Mouse (Mus musculus): ENCODE data around the gene Capzb. TPM values are rescaled to one million over a fixed set of nuclear protein-coding genes. Genes with fewer than 3 reads are reported as not detected.

Gene Capzb
- 302 to 348 TPM (median 323 TPM) in 3 replicates for total RNA-seq (2017)

- peak; percentile 77 for ATAC-seq (replicated peaks; ENCODE audit: insufficient number of reproducible peaks, low FRiP score, low TSS enrichment, poor library complexity, severe bottlenecking)
These were observed at the start of gene Capzb for GRCm38 (mm10) chr4:139192499-139193175. Capzb (plus strand) TSS chr4:139192899.

GRCm38 (mm10) chr4:139142985-139143384, 49.7 kb upstream of the Capzb start:
- no peak for ATAC-seq (replicated peaks; ENCODE audit: insufficient number of reproducible peaks, low FRiP score, low TSS enrichment, poor library complexity, severe bottlenecking)

- no peak for ATAC-seq (replicated peaks; ENCODE audit: insufficient number of reproducible peaks, low FRiP score, low TSS enrichment, poor library complexity, severe bottlenecking)
These were observed 48.1 kb upstream of the Capzb start for GRCm38 (mm10) chr4:139144577-139144976.

GRCm38 (mm10) chr4:139145156-139145555, 47.5 kb upstream of the Capzb start:
- 0 out of 2 replicates have a peak, but pooled peaks have one; percentile 40 for ATAC-seq (replicated peaks; ENCODE audit: insufficient number of reproducible peaks, low FRiP score, low TSS enrichment, poor library complexity, severe bottlenecking)

GRCm38 (mm10) chr4:139146760-139147159, 45.9 kb upstream of the Capzb start:
- ATAC-seq (replicated peaks; ENCODE audit: insufficient number of reproducible peaks, low FRiP score, low TSS enrichment, poor library complexity, severe bottlenecking), result no peak

GRCm38 (mm10) chr4:139151370-139151769, 41.3 kb upstream of the Capzb start:
- ATAC-seq (replicated peaks; ENCODE audit: insufficient number of reproducible peaks, low FRiP score, low TSS enrichment, poor library complexity, severe bottlenecking), result no peak

- no peak for ATAC-seq (replicated peaks; ENCODE audit: insufficient number of reproducible peaks, low FRiP score, low TSS enrichment, poor library complexity, severe bottlenecking)
These were observed 38.0 kb upstream of the Capzb start for GRCm38 (mm10) chr4:139154576-139155307.

- no peak for ATAC-seq (replicated peaks; ENCODE audit: insufficient number of reproducible peaks, low FRiP score, low TSS enrichment, poor library complexity, severe bottlenecking)
These were observed 36.2 kb upstream of the Capzb start for GRCm38 (mm10) chr4:139156538-139156937.

GRCm38 (mm10) chr4:139158350-139158749, 34.3 kb upstream of the Capzb start:
- no peak for ATAC-seq (replicated peaks; ENCODE audit: insufficient number of reproducible peaks, low FRiP score, low TSS enrichment, poor library complexity, severe bottlenecking)

GRCm38 (mm10) chr4:139161076-139161475, 31.6 kb upstream of the Capzb start:
- ATAC-seq (replicated peaks; ENCODE audit: insufficient number of reproducible peaks, low FRiP score, low TSS enrichment, poor library complexity, severe bottlenecking), result peak; percentile 72

GRCm38 (mm10) chr4:139164082-139164481, 28.6 kb upstream of the Capzb start:
- ATAC-seq (replicated peaks; ENCODE audit: insufficient number of reproducible peaks, low FRiP score, low TSS enrichment, poor library complexity, severe bottlenecking), result no peak

- ATAC-seq (replicated peaks; ENCODE audit: insufficient number of reproducible peaks, low FRiP score, low TSS enrichment, poor library complexity, severe bottlenecking), result no peak
These were observed 27.4 kb upstream of the Capzb start for GRCm38 (mm10) chr4:139165259-139165658.

GRCm38 (mm10) chr4:139166244-139166643, 26.5 kb upstream of the Capzb start:
- peak; percentile 76 for ATAC-seq (replicated peaks; ENCODE audit: insufficient number of reproducible peaks, low FRiP score, low TSS enrichment, poor library complexity, severe bottlenecking)

GRCm38 (mm10) chr4:139167107-139167506, 25.6 kb upstream of the Capzb start:
- ATAC-seq (replicated peaks; ENCODE audit: insufficient number of reproducible peaks, low FRiP score, low TSS enrichment, poor library complexity, severe bottlenecking), result no peak

- peak; percentile 97 for ATAC-seq (replicated peaks; ENCODE audit: insufficient number of reproducible peaks, low FRiP score, low TSS enrichment, poor library complexity, severe bottlenecking)
These were observed 23.5 kb upstream of the Capzb start for GRCm38 (mm10) chr4:139168985-139169747.

GRCm38 (mm10) chr4:139169748-139170279, 22.9 kb upstream of the Capzb start:
- ATAC-seq (replicated peaks; ENCODE audit: insufficient number of reproducible peaks, low FRiP score, low TSS enrichment, poor library complexity, severe bottlenecking), result no peak

- ATAC-seq (replicated peaks; ENCODE audit: insufficient number of reproducible peaks, low FRiP score, low TSS enrichment, poor library complexity, severe bottlenecking), result no peak
These were observed 17.4 kb upstream of the Capzb start for GRCm38 (mm10) chr4:139175061-139175971.

GRCm38 (mm10) chr4:139176023-139176422, 16.7 kb upstream of the Capzb start:
- ATAC-seq (replicated peaks; ENCODE audit: insufficient number of reproducible peaks, low FRiP score, low TSS enrichment, poor library complexity, severe bottlenecking), result 0 out of 2 replicates have a peak, but pooled peaks have one; percentile 23
